ENCODE assay signal across 8 mouse cellular contexts in the genomic region with DNA sequence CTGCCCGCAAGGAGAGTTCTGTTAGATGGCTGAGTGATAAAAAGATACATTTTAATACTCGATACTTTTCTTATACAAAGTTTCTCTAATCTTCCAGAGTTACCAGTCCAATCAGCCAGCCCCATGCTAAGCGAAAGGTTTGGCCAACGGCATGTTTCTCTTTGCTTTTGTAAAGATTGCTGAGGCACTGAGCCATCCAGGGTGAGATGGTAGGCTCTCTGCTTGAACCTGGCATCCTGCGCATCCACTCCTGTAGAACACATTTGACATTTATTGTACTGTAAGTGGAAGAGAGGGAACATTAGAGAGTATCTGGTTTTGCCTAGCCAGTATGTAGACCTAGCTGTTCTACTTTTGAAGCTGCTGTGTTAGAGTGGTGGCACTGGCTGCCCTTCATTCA. TPM values are rescaled to one million over a fixed set of nuclear protein-coding genes. Genes with fewer than 3 reads are reported as not detected.
A peak's percentile ranks its signal among the peaks of the same experiment; 100 is the strongest.
DNase-seq lines count a peak whose midpoint lies in the region; ATAC-seq and TF ChIP-seq lines count a peak whose summit lies in the region.

No protein-coding gene starts in this region.

- H3K36me3 ChIP-seq in heart, embryonic 16.5 days (ENCODE audit: control insufficient read depth, insufficient read depth), result peaks cover 3% of the 10 kb centered on the region
- peaks cover 29% of the 10 kb centered on the region for H3K36me3 ChIP-seq in ES-E14 (ENCODE audit: control insufficient read depth, insufficient read depth, low read length, poor library complexity, severe bottlenecking)
- H3K36me3 ChIP-seq in liver, embryonic 16.5 days (ENCODE audit: control insufficient read depth, insufficient read depth), result no peaks in the 10 kb centered on the region; the same call in 1 of the 2 replicates

- 40% methylated on average over 5 of the region's 5 CpGs for WGBS in heart, embryonic 16.5 days
- WGBS in liver, embryonic 16.5 days (ENCODE audit: insufficient replicate concordance), result 39% methylated on average over 5 of the region's 5 CpGs

- peak overlapping the region; percentile 37; the same call in 1 of the 2 replicates for H3K4me2 ChIP-seq in heart, embryonic 16.5 days (ENCODE audit: low read depth, low read length)
- peak overlapping the region; percentile 65 for H3K4me2 ChIP-seq in liver, embryonic 16.5 days (ENCODE audit: low read depth, low read length)

- in situ Hi-C loops in ES-E14 (cut with MboI; ENCODE audit: low sequenced_read_pairs in 2 of 2, unreplicated experiment in 2 of 2), result no loop called here

- no peak overlapping the region for H3K9ac ChIP-seq in heart, embryonic 16.5 days (ENCODE audit: low read length)
- peak overlapping the region; percentile 57; the same call in 1 of the 2 replicates for H3K9ac ChIP-seq in ES-E14 (ENCODE audit: insufficient read depth, low read depth, low read length, poor library complexity, severe bottlenecking)
- H3K9ac ChIP-seq in liver, embryonic 16.5 days (ENCODE audit: low read depth, low read length), result no peak overlapping the region

- peaks cover 6% of the 10 kb centered on the region; the same call in 1 of the 2 replicates for H3K4me1 ChIP-seq in heart, embryonic 16.5 days (ENCODE audit: control insufficient read depth, insufficient read depth, low read length)
- peaks cover 0 to 6% of the 10 kb centered on the region in 2 experiments; a peak in 2 of 4 replicates for H3K4me1 ChIP-seq in ES-E14 (ENCODE audit: control insufficient read depth in 2 of 2, insufficient read depth in 2 of 2, low read length in 2 of 2, poor library complexity in 1 of 2)
- H3K4me1 ChIP-seq in liver, embryonic 16.5 days (ENCODE audit: control insufficient read depth, low read depth, low read length), result no peaks in the 10 kb centered on the region; the same call in 1 of the 2 replicates

- no peaks in the 10 kb centered on the region for H3K9me3 ChIP-seq in heart, embryonic 16.5 days (replicated peaks; ENCODE audit: control insufficient read depth, low read length)
- H3K9me3 ChIP-seq in ES-E14 (ENCODE audit: control insufficient read depth, insufficient read depth, low read depth, low read length), result no peaks in the 10 kb centered on the region
- H3K9me3 ChIP-seq in liver, embryonic 16.5 days (replicated peaks; ENCODE audit: control insufficient read depth, low read length), result no peaks in the 10 kb centered on the region

- no peaks in the 10 kb centered on the region for H3K27me3 ChIP-seq in heart, embryonic 16.5 days (ENCODE audit: control insufficient read depth, insufficient read depth, low read length)
- no peaks in the 10 kb centered on the region for H3K27me3 ChIP-seq in liver, embryonic 16.5 days (ENCODE audit: control insufficient read depth, insufficient read depth, low read depth, low read length)

- peak overlapping the region; percentile 70; the same call in 1 of the 2 replicates for H3K4me3 ChIP-seq in heart, embryonic 16.5 days (ENCODE audit: low read length)
- H3K4me3 ChIP-seq in ES-E14 (ENCODE audit: insufficient read depth in 1 of 2, low read depth in 1 of 2, low read length in 2 of 2, poor library complexity in 1 of 2, severe bottlenecking in 1 of 2), result peak overlapping the region; percentile 21 to 82; a peak in 2 of 4 replicates
- peak overlapping the region; percentile 65 for H3K4me3 ChIP-seq in liver, embryonic 16.5 days (ENCODE audit: low read depth, low read length)

- DNase-seq in heart, adult 9 months (ENCODE audit: low spot score in 2 of 2), result no peak
- no peak for DNase-seq in ES-E14 (ENCODE audit: low read depth, low spot score)
- no peak for DNase-seq in urinary bladder, adult 2 months (ENCODE audit: low spot score)
- no peak for DNase-seq in layer of hippocampus, postnatal 25 days (ENCODE audit: extremely low spot score in 1 of 2, low spot score in 1 of 2)
- DNase-seq in kidney, adult 18-20 months, result no peak

- no peak overlapping the region for H3K27ac ChIP-seq in heart, embryonic 16.5 days (ENCODE audit: low read length)
- H3K27ac ChIP-seq in ES-E14 (ENCODE audit: insufficient read depth, low read depth, low read length, poor library complexity, severe bottlenecking), result no peak overlapping the region; the same call in 1 of the 2 replicates
- H3K27ac ChIP-seq in liver, embryonic 16.5 days (ENCODE audit: low read length), result no peak overlapping the region

- no peak for ATAC-seq in heart, embryonic 16.5 days (replicated peaks; ENCODE audit: extremely low read depth, insufficient read depth, low FRiP score)
- ATAC-seq in erythroblast, adult 5-6 weeks (replicated peaks; ENCODE audit: low FRiP score, poor library complexity, severe bottlenecking), result peak; percentile 28; the same call in 1 of the 2 replicates
- ATAC-seq in liver, embryonic 16.5 days (ENCODE audit: low read depth), result no peak

TF ChIP-seq in ES-E14, 5 proteins besides CTCF, POLR2A, EP300 and RAD21:
- TF ChIP-seq CHD2 (IDR thresholded peaks at IDR 0.05; ENCODE audit: low read depth, low read length), result no peak
- no peak for TF ChIP-seq HCFC1 (IDR thresholded peaks at IDR 0.05; ENCODE audit: borderline replicate concordance, insufficient read depth, low read length)
- TF ChIP-seq ZNF384 (IDR thresholded peaks at IDR 0.05; ENCODE audit: low read depth, low read length), result no peak
- no peak for TF ChIP-seq ZC3H11A (IDR thresholded peaks at IDR 0.05; ENCODE audit: borderline replicate concordance, low read depth, low read length)
- no peak for TF ChIP-seq MAFK (IDR thresholded peaks at IDR 0.05; ENCODE audit: insufficient read depth, low read depth, low read length)

RNA-seq across cellular contexts. Expression of gene Rps4x, which starts 0.4 kb away (rescaled TPM):
- polyA plus RNA-seq in heart, embryonic 16.5 days (2015; fragmentation: Nextera tagmentation; extraction: Ambion mirVana), result 436 and 437 TPM in 2 replicates
- 1,621 and 1,818 TPM in 2 replicates for total RNA-seq in ES-E14 (2012; rRNA removed)
- 798 and 880 TPM in 2 replicates for total RNA-seq in erythroblast, adult 5-6 weeks (2015; ENCODE audit: low replicate concordance)
- total RNA-seq in erythroblast, adult 5-6 weeks (2017; ENCODE audit: low replicate concordance), result 381 and 473 TPM in 2 replicates
- 369 and 386 TPM in 2 replicates for polyA plus RNA-seq in liver, embryonic 16.5 days (2015; fragmentation: Nextera tagmentation; extraction: Ambion mirVana)
- polyA plus RNA-seq in urinary bladder, adult 2 months (2012; rRNA removed), result 2,053 and 2,187 TPM in 2 replicates
- total RNA-seq in layer of hippocampus, postnatal 25 days (2021), result 100 to 1,000 TPM; 479 to 480 TPM

RNA-seq across cellular contexts. Expression of gene Ercc6l, which starts 32.7 kb away (rescaled TPM):
- 7.8 and 7.9 TPM in 2 replicates for polyA plus RNA-seq in heart, embryonic 16.5 days (2015; fragmentation: Nextera tagmentation; extraction: Ambion mirVana)
- total RNA-seq in ES-E14 (2012; rRNA removed), result 16.1 and 19.3 TPM in 2 replicates
- 7.7 and 11.1 TPM in 2 replicates for total RNA-seq in erythroblast, adult 5-6 weeks (2015; ENCODE audit: low replicate concordance)
- 9.9 and 13.9 TPM in 2 replicates for total RNA-seq in erythroblast, adult 5-6 weeks (2017; ENCODE audit: low replicate concordance)
- polyA plus RNA-seq in liver, embryonic 16.5 days (2015; fragmentation: Nextera tagmentation; extraction: Ambion mirVana), result 9.3 and 9.4 TPM in 2 replicates
- polyA plus RNA-seq in urinary bladder, adult 2 months (2012; rRNA removed), result 0.46 and 0.52 TPM in 2 replicates
- total RNA-seq in layer of hippocampus, postnatal 25 days (2021), result under 1 TPM; 0.14 to 0.37 TPM

Comparison
In these comparisons a context has a peak if more than half of its experiments do, and no peak if none do; other contexts are left out.
1. RNA of gene Ercc6l, which starts 32.7 kb away (total RNA-seq): 16.1 to 19.3 TPM in ES-E14 and 7.7 to 13.9 TPM in erythroblast, adult 5-6 weeks; 0.14 to 0.37 TPM in layer of hippocampus, postnatal 25 days; every median in the first group is over 4 times any median in the second.
2. Peak in every context shown above with its lines, with median percentiles within 50 percentile points of each other: H3K4me3 ChIP-seq.